Mouse (Mus musculus) hindlimb bud, embryonic 11.5 days (tissue): ENCODE data around the gene Cyp1b1.

ENCODE experiments used
- DNase-seq: peaks from one replicate; pipeline ENCODE4 v3.0.0-alpha.2; 2012; ENCODE audit warnings: low read depth, low spot score; ENCODE audit errors: extremely low spot score

Gene Cyp1b1

DNA sequence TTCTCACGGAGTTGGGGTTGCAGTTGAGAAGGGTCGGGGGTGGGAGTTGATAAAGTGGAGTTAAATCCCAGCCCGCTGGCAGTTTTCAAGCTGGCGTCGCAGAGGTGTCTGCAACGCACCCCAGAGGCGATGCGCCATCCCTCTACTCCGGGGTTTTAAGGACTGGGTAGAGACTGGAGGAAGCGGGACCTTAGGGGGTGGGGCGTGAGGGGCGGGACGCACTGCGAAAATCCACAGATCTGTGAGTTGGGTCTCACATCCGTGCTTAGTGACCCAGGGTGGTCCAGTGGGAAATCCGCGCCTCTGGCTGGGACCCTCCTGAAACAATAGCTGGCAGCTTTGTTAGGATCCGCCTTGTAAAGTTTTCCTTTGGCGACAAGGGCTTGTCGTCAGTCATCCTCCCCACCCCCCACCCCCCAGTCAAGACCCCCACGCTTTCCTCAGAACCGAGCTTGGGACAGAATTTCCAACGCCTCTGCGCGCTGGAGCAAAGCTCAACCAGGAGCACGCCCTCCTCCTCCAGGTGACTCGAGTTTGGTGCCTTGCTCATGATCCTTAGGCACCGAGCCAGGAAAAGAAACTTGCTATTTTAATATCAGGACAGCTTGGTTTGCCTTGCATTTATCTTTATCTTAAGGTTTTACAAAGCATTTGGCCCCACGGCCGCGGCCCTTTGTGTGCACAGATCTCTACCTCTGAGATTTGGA, at the start of gene Cyp1b1:
TSS of gene Cyp1b1 (minus strand) at position 131 of the 707 bp plus-strand sequence.
- DNase-seq = no peak

DNA sequence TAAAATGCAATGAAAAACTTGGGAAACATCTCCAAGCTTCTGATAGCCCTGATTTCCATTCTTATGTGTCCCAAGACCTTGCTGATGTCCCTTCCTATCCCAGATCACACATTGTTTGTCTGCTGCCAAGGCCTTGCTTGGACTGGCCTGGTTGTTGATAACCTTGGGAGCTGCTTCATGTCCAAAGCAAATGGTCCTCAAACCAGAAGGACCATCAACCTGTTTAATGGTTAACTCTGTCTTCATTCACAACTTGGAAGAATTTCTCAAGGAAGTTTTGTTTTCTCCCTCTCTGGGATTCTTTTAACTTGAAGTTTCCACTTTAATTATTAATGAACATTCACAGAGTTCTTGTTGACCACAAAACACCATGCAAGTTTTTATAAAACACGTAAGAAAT, 47.0 kb upstream of the Cyp1b1 start:
- no peak for DNase-seq

DNA sequence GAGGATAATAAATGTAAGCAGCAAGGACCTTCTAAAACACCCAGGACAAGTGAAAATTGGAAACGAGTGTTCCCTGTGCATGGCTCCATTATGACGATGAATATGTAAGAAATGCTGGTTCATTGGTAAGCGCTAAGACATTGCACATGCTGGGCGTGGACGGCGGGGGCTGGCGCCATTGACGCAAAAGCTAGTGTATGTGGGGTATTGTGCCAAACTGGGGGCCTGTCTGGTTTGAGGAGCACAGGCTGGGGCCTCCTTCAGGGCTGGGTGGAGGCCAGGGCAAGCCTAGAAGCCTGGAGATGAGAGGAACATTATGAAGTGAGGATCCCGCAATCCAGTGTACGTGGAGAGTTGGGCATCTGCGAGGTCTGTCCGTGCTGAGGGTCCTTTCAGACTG, 39.0 kb upstream of the Cyp1b1 start:
- no peak for DNase-seq

- no peak for DNase-seq
These were observed 38.0 kb upstream of the Cyp1b1 start for GRCm38 (mm10) chr17:79752836-79753235.

GRCm38 (mm10) chr17:79751661-79752191, 36.9 kb upstream of the Cyp1b1 start:
- DNase-seq = no peak

DNA sequence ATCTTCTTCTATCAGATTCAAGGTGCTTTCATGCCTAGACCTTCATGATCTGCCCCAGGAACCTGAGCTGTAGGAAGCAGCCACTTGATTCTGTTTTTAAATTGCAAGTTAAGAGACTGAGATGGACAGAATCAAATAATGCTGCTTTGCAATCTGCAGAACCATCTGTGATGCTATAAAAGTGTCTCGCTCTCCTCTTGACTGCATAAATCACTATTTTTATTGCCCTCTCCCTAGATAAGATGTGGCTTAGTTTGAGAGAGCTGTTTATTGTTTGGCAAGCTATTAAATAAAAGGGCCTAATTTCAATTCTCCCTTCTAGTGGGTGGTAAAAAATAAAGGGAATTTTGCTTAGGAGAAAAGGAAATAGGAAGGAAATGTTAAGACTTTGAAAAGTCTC, 34.8 kb upstream of the Cyp1b1 start:
- DNase-seq = peak; percentile 67

DNA sequence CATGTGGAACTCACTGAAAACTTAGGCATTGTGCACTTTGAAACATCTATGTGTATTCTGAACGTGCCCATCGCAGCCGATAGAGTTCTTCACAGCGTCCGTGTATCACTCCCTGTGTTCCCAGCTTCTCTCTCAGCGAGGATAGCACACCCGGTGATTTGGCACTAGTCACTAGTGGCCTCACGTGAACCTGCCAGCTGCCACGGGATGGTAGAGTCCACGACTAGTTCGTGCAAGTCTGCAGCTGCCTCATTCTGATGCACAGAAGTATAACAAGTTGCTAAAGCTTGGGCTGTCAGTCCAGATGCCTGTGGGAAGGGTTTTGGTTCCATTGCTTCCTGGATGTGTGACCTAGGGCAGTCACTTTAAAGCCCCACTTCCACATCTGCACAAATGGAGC, 32.1 kb upstream of the Cyp1b1 start:
- no peak for DNase-seq

GRCm38 (mm10) chr17:79746146-79746591, 31.3 kb upstream of the Cyp1b1 start:
- no peak for DNase-seq

- DNase-seq = no peak
These were observed 30.3 kb upstream of the Cyp1b1 start for GRCm38 (mm10) chr17:79745051-79745731.

DNA sequence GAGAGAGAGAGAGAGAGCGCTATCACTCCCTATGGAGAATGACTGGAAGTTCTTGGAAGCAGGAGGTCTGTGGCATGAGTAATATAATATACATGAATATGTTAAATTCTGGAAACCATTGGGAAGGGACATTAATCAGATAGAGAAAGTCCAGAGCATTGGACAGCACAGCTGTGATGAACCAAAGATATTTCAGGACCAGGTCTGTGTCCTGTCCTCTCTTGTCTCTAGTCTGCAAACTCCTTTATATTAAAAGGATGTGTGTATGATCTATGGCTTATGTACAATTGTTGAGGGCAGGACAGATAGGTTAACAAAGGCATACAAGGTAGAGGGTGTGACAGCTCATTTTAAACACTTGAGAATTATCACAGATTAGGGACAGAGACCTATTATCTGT, 28.6 kb upstream of the Cyp1b1 start:
- no peak for DNase-seq

DNA sequence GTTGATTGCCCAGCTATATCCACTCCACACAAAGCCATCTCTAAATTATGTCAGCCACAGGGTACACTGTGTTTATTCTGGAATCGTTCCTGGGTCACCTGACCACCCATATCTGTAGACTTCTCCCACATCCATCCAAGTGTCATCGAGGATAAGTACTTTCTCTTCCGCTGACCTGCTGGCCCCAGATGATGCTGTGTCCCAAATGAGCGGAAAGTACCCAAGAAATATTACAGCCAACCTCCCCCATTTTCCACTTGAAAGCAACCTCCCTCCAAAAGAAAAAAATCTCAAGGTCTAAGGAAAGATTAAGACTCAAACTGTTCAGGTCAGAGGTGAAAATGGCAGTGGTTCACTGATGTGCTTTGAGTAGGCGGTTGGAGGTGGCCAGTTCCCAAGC, 27.8 kb upstream of the Cyp1b1 start:
- DNase-seq = no peak

GRCm38 (mm10) chr17:79738847-79739498, 24.1 kb upstream of the Cyp1b1 start:
- DNase-seq = no peak

DNA sequence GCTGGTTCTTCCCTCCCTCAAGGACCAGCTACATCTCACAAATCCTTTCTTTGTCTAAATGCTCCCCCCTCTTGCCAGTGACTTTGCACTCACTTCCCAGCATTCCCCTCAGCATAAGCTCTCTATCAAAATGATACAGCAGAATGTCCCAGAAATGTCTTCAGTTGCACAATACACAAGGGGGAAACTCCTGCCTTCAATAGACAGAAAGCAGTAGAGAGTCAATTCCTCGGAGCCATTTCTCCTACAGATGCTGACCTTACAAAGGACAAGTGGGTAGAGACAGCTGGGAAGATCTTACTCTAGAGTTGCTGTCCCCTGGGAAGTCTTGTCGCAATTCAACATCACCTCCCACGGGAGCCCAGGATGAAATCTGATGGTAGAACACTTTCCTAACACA, 22.7 kb upstream of the Cyp1b1 start:
- DNase-seq = no peak

- DNase-seq = no peak
These were observed 18.2 kb upstream of the Cyp1b1 start for GRCm38 (mm10) chr17:79733039-79733438.

- DNase-seq = no peak
These were observed 16.1 kb upstream of the Cyp1b1 start for GRCm38 (mm10) chr17:79730988-79731387.

DNA sequence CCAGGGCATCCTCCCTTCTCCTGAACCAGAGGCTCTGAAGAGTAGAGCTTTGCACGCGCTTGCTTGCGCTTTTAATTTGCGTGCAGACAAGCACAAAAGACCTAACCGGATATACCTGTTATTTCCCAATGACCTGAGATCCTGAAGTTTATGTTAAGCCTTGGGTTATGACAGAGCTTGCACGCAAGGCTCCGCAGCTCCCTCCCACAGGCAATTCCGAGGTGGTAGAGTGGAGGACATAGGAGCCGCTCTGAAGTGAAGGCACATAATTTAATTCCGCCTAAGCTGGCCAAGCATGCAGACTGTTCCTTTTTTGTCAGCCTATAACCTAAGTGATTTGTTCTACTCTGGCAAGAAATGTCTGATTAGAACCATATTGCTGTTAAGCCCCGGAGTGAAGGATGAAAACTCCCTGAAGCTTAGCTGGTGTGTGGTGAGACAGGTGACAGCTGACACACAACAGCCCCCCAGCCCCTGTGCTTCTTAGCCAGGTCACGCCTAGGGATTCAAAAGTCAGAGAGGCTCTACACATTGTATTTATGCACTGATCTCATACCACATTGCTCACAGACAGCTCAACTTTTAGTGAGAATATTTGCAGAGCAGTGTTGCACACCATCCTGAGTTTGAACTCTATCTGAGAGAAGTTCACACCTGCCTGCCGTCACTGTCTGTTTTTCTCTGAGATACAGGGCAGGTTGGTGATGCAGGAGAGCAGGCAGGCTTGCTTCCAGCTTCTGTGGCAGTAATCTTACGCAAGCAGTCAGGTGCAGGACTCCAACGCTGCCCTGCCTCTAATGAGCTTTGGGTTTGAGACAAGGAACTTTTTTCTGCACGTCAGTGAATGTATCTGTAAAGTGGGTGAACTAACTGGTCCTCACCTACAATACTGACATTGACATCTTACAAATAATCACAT, 14.0 kb upstream of the Cyp1b1 start:
- DNase-seq = peak; percentile 83

DNA sequence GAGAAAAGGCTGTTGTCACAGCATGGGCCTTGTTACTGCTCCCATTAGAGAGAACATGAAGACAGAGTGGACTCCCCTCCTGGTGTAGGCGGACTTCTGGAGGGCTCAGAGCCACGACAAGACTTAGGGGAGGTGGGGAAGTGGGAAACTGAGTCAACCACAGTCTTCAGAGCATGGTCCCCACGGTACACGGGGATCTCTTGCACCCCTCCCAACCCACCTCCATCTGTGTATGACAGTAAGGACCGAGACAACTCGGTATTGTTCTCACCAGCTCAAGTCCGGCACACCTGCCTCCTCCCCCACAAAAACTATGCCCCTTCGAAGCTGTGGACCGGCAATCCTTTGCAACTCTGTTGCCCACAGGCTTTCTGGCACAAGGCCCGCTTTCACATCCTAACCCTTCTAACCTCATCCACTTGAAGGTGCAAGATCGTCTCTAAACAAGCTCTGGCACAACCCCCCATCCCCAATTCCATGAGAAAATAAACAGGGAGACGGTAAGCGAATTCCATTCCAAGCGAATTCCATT, 13.3 kb upstream of the Cyp1b1 start:
- DNase-seq = no peak

DNA sequence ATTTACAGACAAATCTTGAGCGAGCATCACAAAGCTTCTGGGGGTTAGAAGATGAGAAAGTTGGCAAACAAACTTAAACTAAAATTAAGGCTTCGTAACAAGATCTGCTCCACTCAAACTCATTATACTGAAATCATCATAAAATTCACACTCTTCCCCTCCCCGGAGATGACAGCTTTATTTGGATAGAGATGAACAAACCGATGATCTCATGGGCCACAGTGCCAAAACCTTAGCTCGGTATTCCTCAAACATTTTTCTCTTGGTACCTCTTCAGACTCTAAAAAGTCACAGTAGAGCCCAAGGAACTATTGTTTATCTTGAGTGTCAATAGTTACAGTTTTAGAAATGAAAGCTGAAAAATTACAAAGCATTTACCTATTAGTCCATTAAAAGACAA, 11.8 kb upstream of the Cyp1b1 start:
- no peak for DNase-seq

- DNase-seq = no peak
These were observed 5.8 kb upstream of the Cyp1b1 start for GRCm38 (mm10) chr17:79720681-79721080.

- peak; percentile 82 for DNase-seq
These were observed 835 bp upstream of the Cyp1b1 start for GRCm38 (mm10) chr17:79715649-79716143.
